Mouse (Mus musculus): ENCODE measurements around the gene Lysmd1.

DNA sequence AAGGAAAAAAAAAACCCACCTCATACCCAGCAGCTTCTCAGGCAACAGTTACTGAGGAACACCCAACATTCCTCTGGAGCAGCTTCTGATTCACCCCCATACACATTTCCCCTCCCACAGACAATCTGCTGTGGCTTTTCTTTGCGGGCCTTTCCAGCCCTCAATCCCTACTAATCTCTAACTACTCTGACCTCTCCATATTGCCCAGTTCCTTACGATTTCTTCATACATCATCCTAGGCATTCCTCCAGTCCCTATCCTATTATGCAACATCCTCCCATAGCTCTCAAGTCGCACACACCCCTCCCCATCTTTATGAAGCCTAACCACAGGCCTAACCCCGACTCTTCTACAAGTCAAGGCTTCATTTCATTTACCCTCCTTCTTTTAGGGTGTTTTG, 28.8 kb upstream of the Lysmd1 start:
- TF ChIP-seq POLR2A (IDR thresholded peaks at IDR 0.05; ENCODE audit: low read depth, low read length), result no peak
- no peak for TF ChIP-seq CTCF (IDR thresholded peaks at IDR 0.05; ENCODE audit: extremely low read depth, insufficient read depth, insufficient read length, insufficient replicate concordance)
